Mouse (Mus musculus): Measurements from ENCODE around the gene Mtfp1. TPM values are rescaled to one million over a fixed set of nuclear protein-coding genes. Genes with fewer than 3 reads are reported as not detected.

Gene Mtfp1
- total and polyA plus RNA-seq, 2 experiments: 16.6 to 41.5 TPM

- DNase-seq (ENCODE audit: extremely low read depth, low read depth, low spot score): no peak
These were observed 30.6 kb downstream of the Mtfp1 start, which contains the start of gene Sec14l3 for GRCm38 (mm10) chr11:4064627-4065122. Sec14l3 (plus strand) TSS chr11:4064841.

GRCm38 (mm10) chr11:4062981-4063380, 32.3 kb downstream of the Mtfp1 start:
- WGBS: 48% methylated on average over 6 of the region's 6 CpGs
- TF ChIP-seq POLR2A (IDR thresholded peaks at IDR 0.05; ENCODE audit: extremely low read depth, insufficient read depth, low read length) (no peak), CTCF (IDR thresholded peaks at IDR 0.05; ENCODE audit: low read depth, low read length) (no peak)

More at GRCm38 (mm10) chr11:4064627-4065122, 30.6 kb downstream of the Mtfp1 start, which contains the start of gene Sec14l3:
- TF ChIP-seq CTCF (IDR thresholded peaks at IDR 0.05; ENCODE audit: low read depth, low read length) (no peak), POLR2A (IDR thresholded peaks at IDR 0.05; ENCODE audit: extremely low read depth, insufficient read depth, low read length) (no peak)
- no peaks in the 10 kb centered on the region for H3K79me2 ChIP-seq (ENCODE audit: control insufficient read depth, insufficient read depth, low read length)
- H3K4me3 ChIP-seq (ENCODE audit: insufficient read depth, low read depth, low read length): no peak within 1 kb of the TSS
- no peaks in the 10 kb centered on the region for H3K27me3 ChIP-seq (ENCODE audit: control insufficient read depth, insufficient read depth, low read length)
- WGBS: 38% methylated on average over 5 of the region's 5 CpGs
- no peak within 1 kb of the TSS for H3K9ac ChIP-seq (ENCODE audit: low read depth, low read length)
- H3K27ac ChIP-seq (replicated peaks; ENCODE audit: insufficient read depth, low read depth, low read length): no peak within 1 kb of the TSS
- H3K36me3 ChIP-seq (ENCODE audit: control insufficient read depth, insufficient read depth, low read length): no peaks in the 10 kb centered on the region
- H3K4me1 ChIP-seq (ENCODE audit: control insufficient read depth, insufficient read depth, low read length): no peaks in the 10 kb centered on the region

GRCm38 (mm10) chr11:4062523-4062922, 32.7 kb downstream of the Mtfp1 start:
- no peaks in the 10 kb centered on the region for H3K4me1 ChIP-seq (ENCODE audit: control insufficient read depth, insufficient read depth, low read length)
- H3K4me3 ChIP-seq (ENCODE audit: insufficient read depth, low read depth, low read length): no peak overlapping the region
- no peak overlapping the region for H3K9ac ChIP-seq (ENCODE audit: low read depth, low read length)
- no peaks in the 10 kb centered on the region for H3K36me3 ChIP-seq (ENCODE audit: control insufficient read depth, insufficient read depth, low read length)
- WGBS: 90% methylated on average over 4 of the region's 4 CpGs
- no peaks in the 10 kb centered on the region for H3K79me2 ChIP-seq (ENCODE audit: control insufficient read depth, insufficient read depth, low read length)
- no peak overlapping the region for H3K27ac ChIP-seq (replicated peaks; ENCODE audit: insufficient read depth, low read depth, low read length)
- no peaks in the 10 kb centered on the region for H3K27me3 ChIP-seq (ENCODE audit: control insufficient read depth, insufficient read depth, low read length)
- no peak for DNase-seq (ENCODE audit: extremely low read depth, low read depth, low spot score)
- TF ChIP-seq POLR2A (IDR thresholded peaks at IDR 0.05; ENCODE audit: extremely low read depth, insufficient read depth, low read length): no peak
- TF ChIP-seq CTCF (IDR thresholded peaks at IDR 0.05; ENCODE audit: low read depth, low read length): no peak

More at GRCm38 (mm10) chr11:4062981-4063380, 32.3 kb downstream of the Mtfp1 start:
- H3K27me3 ChIP-seq (ENCODE audit: control insufficient read depth, insufficient read depth, low read length): no peaks in the 10 kb centered on the region
- H3K36me3 ChIP-seq (ENCODE audit: control insufficient read depth, insufficient read depth, low read length): no peaks in the 10 kb centered on the region
- no peaks in the 10 kb centered on the region for H3K79me2 ChIP-seq (ENCODE audit: control insufficient read depth, insufficient read depth, low read length)
- no peak overlapping the region for H3K9ac ChIP-seq (ENCODE audit: low read depth, low read length)
- no peak overlapping the region for H3K27ac ChIP-seq (replicated peaks; ENCODE audit: insufficient read depth, low read depth, low read length)
- no peaks in the 10 kb centered on the region for H3K4me1 ChIP-seq (ENCODE audit: control insufficient read depth, insufficient read depth, low read length)
- H3K4me3 ChIP-seq (ENCODE audit: insufficient read depth, low read depth, low read length): no peak overlapping the region
- DNase-seq (ENCODE audit: extremely low read depth, low read depth, low spot score): no peak

- no peaks in the 10 kb centered on the region for H3K36me3 ChIP-seq (ENCODE audit: control insufficient read depth, insufficient read depth, low read length)
- no peaks in the 10 kb centered on the region for H3K79me2 ChIP-seq (ENCODE audit: control insufficient read depth, insufficient read depth, low read length)
- 56% methylated on average over 5 of the region's 5 CpGs for WGBS
- H3K4me3 ChIP-seq (ENCODE audit: insufficient read depth, low read depth, low read length): no peak overlapping the region
- no peaks in the 10 kb centered on the region for H3K27me3 ChIP-seq (ENCODE audit: control insufficient read depth, insufficient read depth, low read length)
- H3K27ac ChIP-seq (replicated peaks; ENCODE audit: insufficient read depth, low read depth, low read length): no peak overlapping the region
- H3K4me1 ChIP-seq (ENCODE audit: control insufficient read depth, insufficient read depth, low read length): no peaks in the 10 kb centered on the region
- H3K9ac ChIP-seq (ENCODE audit: low read depth, low read length): no peak overlapping the region
- DNase-seq (ENCODE audit: extremely low read depth, low read depth, low spot score): no peak
- TF ChIP-seq POLR2A (IDR thresholded peaks at IDR 0.05; ENCODE audit: extremely low read depth, insufficient read depth, low read length) (no peak), CTCF (IDR thresholded peaks at IDR 0.05; ENCODE audit: low read depth, low read length) (no peak)
These were observed 34.2 kb downstream of the Mtfp1 start for GRCm38 (mm10) chr11:4060866-4061575.

- no peaks in the 10 kb centered on the region for H3K79me2 ChIP-seq (ENCODE audit: control insufficient read depth, insufficient read depth, low read length)
- 15% methylated on average over 5 of the region's 5 CpGs for WGBS
- TF ChIP-seq POLR2A (IDR thresholded peaks at IDR 0.05; ENCODE audit: extremely low read depth, insufficient read depth, low read length) (no peak), CTCF (IDR thresholded peaks at IDR 0.05; ENCODE audit: low read depth, low read length) (peak; percentile 86)
- peak; percentile 81 for DNase-seq (ENCODE audit: extremely low read depth, low read depth, low spot score)
- no peak overlapping the region for H3K4me3 ChIP-seq (ENCODE audit: insufficient read depth, low read depth, low read length)
- H3K36me3 ChIP-seq (ENCODE audit: control insufficient read depth, insufficient read depth, low read length): no peaks in the 10 kb centered on the region
- H3K27ac ChIP-seq (replicated peaks; ENCODE audit: insufficient read depth, low read depth, low read length): no peak overlapping the region
- H3K27me3 ChIP-seq (ENCODE audit: control insufficient read depth, insufficient read depth, low read length): no peaks in the 10 kb centered on the region
- H3K9ac ChIP-seq (ENCODE audit: low read depth, low read length): no peak overlapping the region
- no peaks in the 10 kb centered on the region for H3K4me1 ChIP-seq (ENCODE audit: control insufficient read depth, insufficient read depth, low read length)
These were observed 41.7 kb downstream of the Mtfp1 start for GRCm38 (mm10) chr11:4053586-4053985.

GRCm38 (mm10) chr11:4048438-4048837, 46.8 kb downstream of the Mtfp1 start:
- DNase-seq (ENCODE audit: extremely low read depth, low read depth, low spot score): peak; percentile 48
- TF ChIP-seq CTCF (IDR thresholded peaks at IDR 0.05; ENCODE audit: low read depth, low read length): no peak
- TF ChIP-seq POLR2A (IDR thresholded peaks at IDR 0.05; ENCODE audit: extremely low read depth, insufficient read depth, low read length): no peak
- H3K36me3 ChIP-seq (ENCODE audit: control insufficient read depth, insufficient read depth, low read length): peaks cover 2% of the 10 kb centered on the region; the same call in 1 of the 2 replicates

More at GRCm38 (mm10) chr11:4048438-4048837, 46.8 kb downstream of the Mtfp1 start:
- no peak overlapping the region for H3K27ac ChIP-seq (replicated peaks; ENCODE audit: insufficient read depth, low read depth, low read length)
- no peaks in the 10 kb centered on the region for H3K4me1 ChIP-seq (ENCODE audit: control insufficient read depth, insufficient read depth, low read length)
- no peaks in the 10 kb centered on the region for H3K27me3 ChIP-seq (ENCODE audit: control insufficient read depth, insufficient read depth, low read length)
- no peak overlapping the region for H3K9ac ChIP-seq (ENCODE audit: low read depth, low read length)
- no peak overlapping the region for H3K4me3 ChIP-seq (ENCODE audit: insufficient read depth, low read depth, low read length)
- WGBS: 63% methylated on average over 6 of the region's 6 CpGs
- H3K79me2 ChIP-seq (ENCODE audit: control insufficient read depth, insufficient read depth, low read length): no peaks in the 10 kb centered on the region
